Mouse (Mus musculus): ENCODE results near the gene Cpn2. TPM values are rescaled to one million over a fixed set of nuclear protein-coding genes. Genes with fewer than 3 reads are reported as not detected.

Gene Cpn2
- polyA plus RNA-seq, 1 experiment, result 0.54 TPM

DNA sequence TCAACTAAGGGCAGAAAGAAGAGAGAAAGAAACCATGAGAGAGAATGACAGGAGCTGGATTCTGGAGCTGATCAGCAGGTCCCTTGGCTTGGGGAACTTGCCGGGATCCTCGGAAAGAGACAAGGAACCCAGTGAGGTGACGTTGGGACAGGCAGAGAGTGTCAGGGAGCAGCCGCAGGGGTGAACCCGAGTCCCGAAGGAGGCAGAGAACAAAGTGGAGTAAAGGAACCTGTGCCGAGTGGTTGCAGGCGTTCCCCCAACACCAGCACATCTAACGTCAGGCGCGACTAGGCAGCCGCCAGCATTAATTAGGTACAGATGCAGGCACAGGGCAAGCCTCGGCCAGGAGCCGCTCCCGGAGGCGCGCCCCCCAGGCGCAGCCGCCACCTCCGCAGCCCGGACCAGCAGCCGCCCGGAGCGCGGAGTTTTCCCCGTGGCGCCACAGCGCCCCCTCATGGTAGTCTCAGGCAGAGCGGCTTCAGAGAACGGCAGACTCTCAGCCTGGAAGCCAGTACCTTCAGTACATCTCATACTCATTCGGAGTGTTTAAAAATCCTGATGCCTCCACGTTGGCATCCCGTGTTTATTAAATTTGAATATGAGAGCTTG lies 31.1 kb downstream of the Cpn2 start:
- 3% methylated on average over 33 of the region's 33 CpGs for WGBS
- TF ChIP-seq CTCF (IDR thresholded peaks at IDR 0.05; ENCODE audit: borderline replicate concordance, control insufficient read depth, extremely low read depth, insufficient read depth, low read length, poor library complexity) (peak; percentile 99), POLR2A (IDR thresholded peaks at IDR 0.05; ENCODE audit: control insufficient read depth, extremely low read depth, insufficient read depth, low read length, poor library complexity) (0 out of 2 replicates have a peak, but pooled peaks have one; percentile 9)
- no peak overlapping the region for H3K27ac ChIP-seq (ENCODE audit: control insufficient read depth, insufficient read depth, low read length)
- H3K4me1 ChIP-seq (replicated peaks; ENCODE audit: control insufficient read depth, insufficient read depth, low read length), result peaks cover 19% of the 10 kb centered on the region
- peak overlapping the region; percentile 46 for H3K4me3 ChIP-seq (ENCODE audit: control insufficient read depth, insufficient read depth, low read length)
- H3K36me3 ChIP-seq (ENCODE audit: control insufficient read depth, insufficient read depth, low read length), result no peaks in the 10 kb centered on the region
- no peaks in the 10 kb centered on the region for H3K27me3 ChIP-seq (ENCODE audit: control insufficient read depth, insufficient read depth, low read length)
- peak; percentile 88 for DNase-seq

DNA sequence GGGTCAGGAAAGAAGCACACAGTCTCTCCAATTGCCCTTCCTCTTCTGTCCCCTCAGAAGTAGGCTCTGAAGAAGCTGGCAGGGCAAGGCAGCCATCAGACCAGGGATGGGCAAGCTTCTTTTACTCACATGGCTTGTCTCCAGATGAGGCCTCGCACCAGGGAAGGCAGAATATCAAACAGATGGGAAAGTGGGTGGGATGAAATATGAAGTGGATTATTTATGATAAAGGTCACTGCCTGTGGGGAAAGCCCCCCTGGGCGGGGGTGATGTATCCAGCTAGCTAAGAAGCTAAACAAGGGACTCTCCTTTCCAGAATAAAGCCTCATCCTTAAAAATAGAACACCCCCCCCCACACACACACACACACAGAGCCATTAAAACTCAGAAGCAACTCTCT lies 31.7 kb downstream of the Cpn2 start:
- Histone ChIP-seq H3K36me3 (ENCODE audit: control insufficient read depth, insufficient read depth, low read length) (no peaks in the 10 kb centered on the region), H3K27ac (ENCODE audit: control insufficient read depth, insufficient read depth, low read length) (no peak overlapping the region), H3K27me3 (ENCODE audit: control insufficient read depth, insufficient read depth, low read length) (no peaks in the 10 kb centered on the region), H3K4me1 (replicated peaks; ENCODE audit: control insufficient read depth, insufficient read depth, low read length) (peaks cover 19% of the 10 kb centered on the region), H3K4me3 (ENCODE audit: control insufficient read depth, insufficient read depth, low read length) (no peak overlapping the region)
- TF ChIP-seq CTCF (IDR thresholded peaks at IDR 0.05; ENCODE audit: borderline replicate concordance, control insufficient read depth, extremely low read depth, insufficient read depth, low read length, poor library complexity), result no peak
- TF ChIP-seq POLR2A (IDR thresholded peaks at IDR 0.05; ENCODE audit: control insufficient read depth, extremely low read depth, insufficient read depth, low read length, poor library complexity), result no peak
- DNase-seq, result no peak
- 66% methylated on average over 2 of the region's 2 CpGs for WGBS

DNA sequence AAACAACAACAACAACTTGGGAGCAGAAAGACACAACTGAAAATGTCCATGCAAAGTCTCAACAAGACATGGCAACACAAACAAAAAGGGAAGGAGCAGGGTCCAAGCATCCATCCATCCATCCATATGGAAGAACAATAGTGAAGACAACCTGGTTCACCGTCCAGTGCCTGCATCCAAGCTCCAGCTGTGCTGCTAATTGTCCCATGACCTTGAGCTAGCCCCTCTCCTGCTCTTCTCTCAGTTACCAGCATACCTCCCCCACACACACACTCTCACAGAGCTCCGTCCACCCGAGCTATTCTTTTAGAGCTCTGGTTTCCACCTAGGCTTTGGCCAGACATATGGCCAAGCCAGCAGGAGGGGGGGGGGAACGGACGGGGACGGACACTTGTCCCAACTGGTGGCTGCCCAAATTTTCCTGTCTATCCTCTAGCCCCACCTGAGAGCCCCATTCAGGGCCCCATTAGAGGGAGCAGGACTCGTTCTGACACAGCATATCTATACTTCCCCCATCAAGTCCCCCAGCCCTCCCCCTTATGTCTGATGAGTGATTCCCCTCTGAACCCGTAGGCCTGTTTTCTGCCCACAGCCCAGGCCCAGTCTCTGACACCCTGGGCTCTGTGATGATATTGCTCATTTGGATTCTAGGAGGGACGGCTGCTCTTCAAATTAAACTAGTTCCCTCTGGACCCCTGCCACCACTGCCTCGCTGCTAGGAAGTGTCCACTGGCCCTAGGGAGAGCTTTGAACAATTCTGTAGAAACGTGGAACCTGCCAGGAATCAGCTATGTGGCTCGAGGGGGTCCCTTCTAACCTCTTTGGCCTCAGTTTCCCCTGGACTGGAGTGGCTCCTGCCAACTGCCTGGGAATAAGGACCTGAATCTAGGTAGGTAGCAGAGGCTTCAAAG lies 32.4 kb downstream of the Cpn2 start:
- 49% methylated on average over 12 of the region's 12 CpGs for WGBS
- no peak overlapping the region for H3K4me3 ChIP-seq (ENCODE audit: control insufficient read depth, insufficient read depth, low read length)

GRCm38 (mm10) chr16:30234077-30234476 lies 33.2 kb downstream of the Cpn2 start:
- Histone ChIP-seq H3K36me3 (ENCODE audit: control insufficient read depth, insufficient read depth, low read length) (no peaks in the 10 kb centered on the region), H3K4me3 (ENCODE audit: control insufficient read depth, insufficient read depth, low read length) (no peak overlapping the region), H3K27ac (ENCODE audit: control insufficient read depth, insufficient read depth, low read length) (no peak overlapping the region), H3K4me1 (replicated peaks; ENCODE audit: control insufficient read depth, insufficient read depth, low read length) (peaks cover 19% of the 10 kb centered on the region), H3K27me3 (ENCODE audit: control insufficient read depth, insufficient read depth, low read length) (no peaks in the 10 kb centered on the region)
- no peak for TF ChIP-seq CTCF (IDR thresholded peaks at IDR 0.05; ENCODE audit: borderline replicate concordance, control insufficient read depth, extremely low read depth, insufficient read depth, low read length, poor library complexity)
- no peak for TF ChIP-seq POLR2A (IDR thresholded peaks at IDR 0.05; ENCODE audit: control insufficient read depth, extremely low read depth, insufficient read depth, low read length, poor library complexity)
- no peak for DNase-seq
- 4% methylated on average over 8 of the region's 8 CpGs for WGBS

More for the DNA sequence above, 32.4 kb downstream of the Cpn2 start:
- Histone ChIP-seq H3K36me3 (ENCODE audit: control insufficient read depth, insufficient read depth, low read length) (no peaks in the 10 kb centered on the region), H3K27ac (ENCODE audit: control insufficient read depth, insufficient read depth, low read length) (no peak overlapping the region), H3K27me3 (ENCODE audit: control insufficient read depth, insufficient read depth, low read length) (no peaks in the 10 kb centered on the region), H3K4me1 (replicated peaks; ENCODE audit: control insufficient read depth, insufficient read depth, low read length) (peaks cover 19% of the 10 kb centered on the region)
- no peak for DNase-seq
- TF ChIP-seq POLR2A (IDR thresholded peaks at IDR 0.05; ENCODE audit: control insufficient read depth, extremely low read depth, insufficient read depth, low read length, poor library complexity), result no peak
- TF ChIP-seq CTCF (IDR thresholded peaks at IDR 0.05; ENCODE audit: borderline replicate concordance, control insufficient read depth, extremely low read depth, insufficient read depth, low read length, poor library complexity), result no peak

DNA sequence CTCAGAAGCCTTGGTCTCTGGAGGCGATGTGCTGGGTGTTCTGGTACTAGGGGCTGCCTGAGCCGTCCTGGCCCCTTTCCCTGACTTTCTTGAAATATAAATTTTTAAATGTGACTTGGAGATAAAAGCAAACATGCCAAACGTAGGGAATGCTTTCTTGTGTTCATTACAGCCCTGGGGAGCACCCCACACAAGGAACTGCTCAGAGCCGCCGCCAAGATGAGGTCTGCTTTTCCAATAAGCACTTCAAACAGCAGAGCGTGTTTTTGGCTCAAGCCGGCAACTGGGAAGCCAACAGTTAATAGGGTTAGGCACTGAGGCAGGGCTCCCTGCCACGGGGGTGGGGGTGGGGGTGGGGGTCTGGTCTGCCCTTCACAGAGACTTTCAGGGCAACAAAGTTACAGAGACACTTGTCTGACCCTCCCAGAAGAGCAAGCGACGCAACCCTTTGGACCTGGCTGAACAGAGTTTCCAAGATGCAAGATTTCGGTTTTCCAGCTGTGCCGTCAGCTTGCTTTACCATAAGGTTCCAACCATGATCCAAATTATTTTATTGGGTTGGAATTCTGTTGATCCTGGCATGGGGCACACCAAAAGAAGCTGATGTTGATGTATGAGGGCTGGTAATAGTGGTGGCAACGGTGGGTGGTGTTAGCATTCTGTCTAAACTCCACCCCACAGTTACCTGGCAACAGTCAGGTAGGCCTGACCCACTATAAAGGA lies 35.3 kb downstream of the Cpn2 start:
- Histone ChIP-seq H3K27ac (ENCODE audit: control insufficient read depth, insufficient read depth, low read length) (no peak overlapping the region), H3K27me3 (ENCODE audit: control insufficient read depth, insufficient read depth, low read length) (no peaks in the 10 kb centered on the region), H3K4me3 (ENCODE audit: control insufficient read depth, insufficient read depth, low read length) (no peak overlapping the region), H3K36me3 (ENCODE audit: control insufficient read depth, insufficient read depth, low read length) (no peaks in the 10 kb centered on the region), H3K4me1 (replicated peaks; ENCODE audit: control insufficient read depth, insufficient read depth, low read length) (peaks cover 30% of the 10 kb centered on the region)
- 89% methylated on average over 13 of the region's 13 CpGs for WGBS
- TF ChIP-seq CTCF (IDR thresholded peaks at IDR 0.05; ENCODE audit: borderline replicate concordance, control insufficient read depth, extremely low read depth, insufficient read depth, low read length, poor library complexity) (no peak), POLR2A (IDR thresholded peaks at IDR 0.05; ENCODE audit: control insufficient read depth, extremely low read depth, insufficient read depth, low read length, poor library complexity) (no peak)
- DNase-seq, result no peak

DNA sequence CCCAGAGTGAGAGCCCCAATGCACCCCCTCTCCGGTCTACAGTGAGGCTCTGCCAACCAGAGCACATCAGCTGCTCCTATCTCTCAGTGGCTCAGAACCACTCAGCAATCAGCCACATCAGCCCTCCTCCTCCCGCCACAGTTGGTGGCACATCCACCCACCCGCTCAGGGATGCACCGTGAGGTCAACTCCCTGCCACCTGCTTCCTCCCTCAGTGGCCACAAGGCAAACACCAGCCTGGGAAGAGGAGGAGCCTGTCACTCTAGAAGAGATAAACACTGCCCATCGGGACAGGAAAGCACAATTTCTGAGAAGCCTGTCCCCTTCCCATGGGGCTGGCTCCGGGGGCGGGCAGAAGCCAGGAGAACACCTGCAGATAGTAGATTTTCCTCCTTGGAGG lies 39.9 kb downstream of the Cpn2 start:
- WGBS, result 7% methylated on average over 7 of the region's 7 CpGs
- no peak for TF ChIP-seq CTCF (IDR thresholded peaks at IDR 0.05; ENCODE audit: borderline replicate concordance, control insufficient read depth, extremely low read depth, insufficient read depth, low read length, poor library complexity)
- TF ChIP-seq POLR2A (IDR thresholded peaks at IDR 0.05; ENCODE audit: control insufficient read depth, extremely low read depth, insufficient read depth, low read length, poor library complexity), result no peak
- Histone ChIP-seq H3K4me1 (replicated peaks; ENCODE audit: control insufficient read depth, insufficient read depth, low read length) (peaks cover 25% of the 10 kb centered on the region), H3K27ac (ENCODE audit: control insufficient read depth, insufficient read depth, low read length) (no peak overlapping the region), H3K27me3 (ENCODE audit: control insufficient read depth, insufficient read depth, low read length) (no peaks in the 10 kb centered on the region), H3K36me3 (ENCODE audit: control insufficient read depth, insufficient read depth, low read length) (no peaks in the 10 kb centered on the region), H3K4me3 (ENCODE audit: control insufficient read depth, insufficient read depth, low read length) (no peak overlapping the region)
- DNase-seq, result peak; percentile 44
